Mouse (Mus musculus): ENCODE data around the gene Hsph1. TPM values are rescaled to one million over a fixed set of nuclear protein-coding genes. Genes with fewer than 3 reads are reported as not detected.

Hsph1 gene
- polyA plus RNA-seq, 1 experiment from 2014 or later: 86.0 TPM

GRCm38 (mm10) chr5:149648196-149648595 is 12.0 kb upstream of the Hsph1 start:
- no peak overlapping the region for H3K9ac ChIP-seq (ENCODE audit: low read length)
- 72% methylated on average over 4 of the region's 4 CpGs for WGBS
- H3K36me3 ChIP-seq (ENCODE audit: control insufficient read depth, insufficient read depth, low read length): no peaks in the 10 kb centered on the region
- DNase-seq (ENCODE audit: low spot score): no peak
- H3K27ac ChIP-seq (ENCODE audit: low read depth, low read length): no peak overlapping the region
- H3K4me3 ChIP-seq (ENCODE audit: low read depth, low read length): no peak overlapping the region
- no peak overlapping the region for H3K4me2 ChIP-seq (ENCODE audit: low read length)
- ATAC-seq: no peak
- no peaks in the 10 kb centered on the region for H3K9me3 ChIP-seq (replicated peaks; ENCODE audit: control insufficient read depth, low read length)
- H3K27me3 ChIP-seq (replicated peaks; ENCODE audit: control insufficient read depth, insufficient read depth, low read length): no peaks in the 10 kb centered on the region
- no peaks in the 10 kb centered on the region for H3K4me1 ChIP-seq (ENCODE audit: control insufficient read depth, insufficient read depth, low read length)

GRCm38 (mm10) chr5:149647367-149648115 is 11.4 kb upstream of the Hsph1 start:
- no peak for ATAC-seq
- Histone ChIP-seq H3K9ac (ENCODE audit: low read length) (no peak overlapping the region), H3K36me3 (ENCODE audit: control insufficient read depth, insufficient read depth, low read length) (no peaks in the 10 kb centered on the region), H3K27me3 (replicated peaks; ENCODE audit: control insufficient read depth, insufficient read depth, low read length) (no peaks in the 10 kb centered on the region), H3K9me3 (replicated peaks; ENCODE audit: control insufficient read depth, low read length) (no peaks in the 10 kb centered on the region), H3K27ac (ENCODE audit: low read depth, low read length) (no peak overlapping the region), H3K4me3 (ENCODE audit: low read depth, low read length) (no peak overlapping the region), H3K4me1 (ENCODE audit: control insufficient read depth, insufficient read depth, low read length) (no peaks in the 10 kb centered on the region), H3K4me2 (ENCODE audit: low read length) (no peak overlapping the region)
- 81% methylated on average over 8 of the region's 8 CpGs for WGBS
- peak; percentile 47 for DNase-seq (ENCODE audit: low spot score)

GRCm38 (mm10) chr5:149642783-149643509 is 6.8 kb upstream of the Hsph1 start:
- ATAC-seq: no peak
- WGBS: 84% methylated on average over 11 of the region's 11 CpGs

DNA sequence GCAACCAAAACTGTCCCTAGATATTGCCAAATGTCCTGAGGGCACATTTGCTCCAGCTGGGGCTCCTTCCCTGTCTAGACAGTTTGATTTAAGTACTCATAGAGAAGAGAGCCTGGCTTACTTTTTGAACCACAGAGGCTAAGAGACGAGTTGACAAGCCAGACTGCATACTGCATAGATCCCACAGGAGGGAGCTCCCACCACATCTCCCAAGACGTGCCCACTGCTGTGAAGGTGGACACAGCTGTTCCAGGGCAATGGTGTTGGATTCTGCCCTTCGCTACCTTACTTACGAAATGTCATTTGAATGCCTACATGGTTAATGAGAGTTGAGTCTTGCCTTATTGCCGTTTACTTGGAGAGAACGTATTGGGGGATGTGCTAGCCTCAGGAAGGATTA is 6.2 kb upstream of the Hsph1 start:
- DNase-seq (ENCODE audit: low spot score): no peak
- WGBS: 62% methylated on average over 6 of the region's 6 CpGs

More at GRCm38 (mm10) chr5:149642783-149643509, 6.8 kb upstream of the Hsph1 start:
- Histone ChIP-seq H3K27me3 (replicated peaks; ENCODE audit: control insufficient read depth, insufficient read depth, low read length) (no peaks in the 10 kb centered on the region), H3K4me2 (ENCODE audit: low read length) (no peak overlapping the region), H3K4me3 (ENCODE audit: low read depth, low read length) (no peak overlapping the region), H3K9ac (ENCODE audit: low read length) (no peak overlapping the region), H3K4me1 (ENCODE audit: control insufficient read depth, insufficient read depth, low read length) (no peaks in the 10 kb centered on the region), H3K9me3 (replicated peaks; ENCODE audit: control insufficient read depth, low read length) (no peaks in the 10 kb centered on the region), H3K27ac (ENCODE audit: low read depth, low read length) (no peak overlapping the region), H3K36me3 (ENCODE audit: control insufficient read depth, insufficient read depth, low read length) (no peaks in the 10 kb centered on the region)
- no peak for DNase-seq (ENCODE audit: low spot score)

DNA sequence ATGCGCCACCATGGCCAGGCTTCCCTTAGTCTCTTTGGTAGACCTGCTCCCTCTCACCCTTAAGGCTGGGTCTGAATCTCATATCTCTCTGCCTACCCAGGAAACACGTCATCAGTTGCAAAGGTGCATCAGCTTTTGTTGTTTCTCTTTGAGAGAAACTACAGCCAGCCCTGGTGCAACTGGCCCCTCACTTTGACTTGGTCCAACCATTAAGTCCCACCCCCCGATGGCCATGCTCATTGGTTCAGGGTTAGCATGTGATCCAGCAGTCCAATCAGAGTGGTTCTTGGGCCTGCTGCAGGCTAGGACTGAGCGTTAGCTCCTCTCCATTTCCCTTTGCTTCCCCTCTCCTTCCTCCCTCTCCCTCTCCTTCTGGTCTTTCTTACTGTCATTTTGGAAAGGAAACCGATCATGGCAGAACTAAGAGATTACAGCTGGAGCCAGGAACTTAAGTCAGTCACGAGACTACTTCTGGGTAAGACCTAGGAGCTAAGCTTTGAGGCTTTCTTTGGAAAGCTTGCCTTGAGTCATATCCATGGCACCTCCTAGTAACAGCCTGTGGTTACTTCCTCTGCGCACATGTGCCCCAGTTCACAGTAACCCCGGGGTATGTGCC is 5.2 kb upstream of the Hsph1 start:
- Histone ChIP-seq H3K4me1 (ENCODE audit: control insufficient read depth, insufficient read depth, low read length) (no peaks in the 10 kb centered on the region), H3K9ac (ENCODE audit: low read length) (no peak overlapping the region), H3K4me2 (ENCODE audit: low read length) (no peak overlapping the region), H3K36me3 (ENCODE audit: control insufficient read depth, insufficient read depth, low read length) (no peaks in the 10 kb centered on the region), H3K27ac (ENCODE audit: low read depth, low read length) (no peak overlapping the region), H3K9me3 (replicated peaks; ENCODE audit: control insufficient read depth, low read length) (no peaks in the 10 kb centered on the region), H3K4me3 (ENCODE audit: low read depth, low read length) (no peak overlapping the region), H3K27me3 (replicated peaks; ENCODE audit: control insufficient read depth, insufficient read depth, low read length) (no peaks in the 10 kb centered on the region)
- 91% methylated on average over 8 of the region's 8 CpGs for WGBS
- ATAC-seq (no peak), DNase-seq (ENCODE audit: low spot score) (no peak)

More for the DNA sequence above, 6.2 kb upstream of the Hsph1 start:
- Histone ChIP-seq H3K4me1 (ENCODE audit: control insufficient read depth, insufficient read depth, low read length) (no peaks in the 10 kb centered on the region), H3K27me3 (replicated peaks; ENCODE audit: control insufficient read depth, insufficient read depth, low read length) (no peaks in the 10 kb centered on the region), H3K9me3 (replicated peaks; ENCODE audit: control insufficient read depth, low read length) (no peaks in the 10 kb centered on the region), H3K9ac (ENCODE audit: low read length) (no peak overlapping the region), H3K27ac (ENCODE audit: low read depth, low read length) (no peak overlapping the region), H3K4me3 (ENCODE audit: low read depth, low read length) (no peak overlapping the region), H3K36me3 (ENCODE audit: control insufficient read depth, insufficient read depth, low read length) (no peaks in the 10 kb centered on the region), H3K4me2 (ENCODE audit: low read length) (no peak overlapping the region)
- ATAC-seq: no peak

DNA sequence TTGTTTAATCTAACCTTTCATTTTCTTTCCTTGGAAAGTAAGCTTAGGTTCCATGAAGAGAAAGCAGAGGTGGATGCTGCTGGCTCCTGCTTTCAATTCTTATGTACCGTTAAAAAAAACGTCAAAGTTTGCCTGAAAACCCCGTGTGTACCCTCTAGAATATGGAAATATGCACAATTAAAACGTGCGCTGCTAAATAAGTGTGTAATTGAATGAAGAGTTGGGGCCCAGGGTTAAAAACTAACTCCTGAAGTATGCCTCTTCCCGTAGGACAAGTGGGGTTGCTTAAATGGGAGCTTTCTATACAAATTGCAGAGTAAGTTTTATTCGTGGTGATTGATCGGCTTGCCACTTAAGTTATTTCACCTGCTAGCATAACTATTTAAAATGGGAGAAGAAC is 1.1 kb upstream of the Hsph1 start:
- Histone ChIP-seq H3K4me1 (ENCODE audit: control insufficient read depth, insufficient read depth, low read length) (peaks cover 12% of the 10 kb centered on the region), H3K4me2 (ENCODE audit: low read length) (peak overlapping the region; percentile 85), H3K9me3 (replicated peaks; ENCODE audit: control insufficient read depth, low read length) (no peaks in the 10 kb centered on the region), H3K27ac (ENCODE audit: low read depth, low read length) (no peak overlapping the region), H3K27me3 (replicated peaks; ENCODE audit: control insufficient read depth, insufficient read depth, low read length) (no peaks in the 10 kb centered on the region), H3K36me3 (ENCODE audit: control insufficient read depth, insufficient read depth, low read length) (peaks cover 16% of the 10 kb centered on the region; the same call in 1 of the 2 replicates), H3K4me3 (ENCODE audit: low read depth, low read length) (peak overlapping the region; percentile 70), H3K9ac (ENCODE audit: low read length) (peak overlapping the region; percentile 69)
- DNase-seq (ENCODE audit: low spot score): peak; percentile 37
- ATAC-seq: no peak
- WGBS: 44% methylated on average over 8 of the region's 8 CpGs

- peak overlapping the region; percentile 70 for H3K4me3 ChIP-seq (ENCODE audit: low read depth, low read length)
- no peak for ATAC-seq
- H3K27me3 ChIP-seq (replicated peaks; ENCODE audit: control insufficient read depth, insufficient read depth, low read length): no peaks in the 10 kb centered on the region
- peaks cover 33% of the 10 kb centered on the region for H3K36me3 ChIP-seq (ENCODE audit: control insufficient read depth, insufficient read depth, low read length)
- WGBS: under 1% methylated on average over 24 of the region's 24 CpGs
- peak overlapping the region; percentile 88 for H3K27ac ChIP-seq (ENCODE audit: low read depth, low read length)
- H3K4me1 ChIP-seq (ENCODE audit: control insufficient read depth, insufficient read depth, low read length): peaks cover 12% of the 10 kb centered on the region
- H3K4me2 ChIP-seq (ENCODE audit: low read length): peak overlapping the region; percentile 85
- DNase-seq (ENCODE audit: low spot score): peak; percentile 52
- no peaks in the 10 kb centered on the region for H3K9me3 ChIP-seq (replicated peaks; ENCODE audit: control insufficient read depth, low read length)
- H3K9ac ChIP-seq (ENCODE audit: low read length): peak overlapping the region; percentile 79
Observed at GRCm38 (mm10) chr5:149635556-149635955, 620 bp downstream of the Hsph1 start.

GRCm38 (mm10) chr5:149634409-149635035 is 1.7 kb downstream of the Hsph1 start:
- peak overlapping the region; percentile 79 for H3K9ac ChIP-seq (ENCODE audit: low read length)
- H3K4me3 ChIP-seq (ENCODE audit: low read depth, low read length): peak overlapping the region; percentile 70
- H3K27me3 ChIP-seq (replicated peaks; ENCODE audit: control insufficient read depth, insufficient read depth, low read length): no peaks in the 10 kb centered on the region
- H3K9me3 ChIP-seq (replicated peaks; ENCODE audit: control insufficient read depth, low read length): no peaks in the 10 kb centered on the region
- DNase-seq (ENCODE audit: low spot score) (no peak), ATAC-seq (no peak)
- H3K4me1 ChIP-seq (ENCODE audit: control insufficient read depth, insufficient read depth, low read length): peaks cover 12% of the 10 kb centered on the region
- H3K27ac ChIP-seq (ENCODE audit: low read depth, low read length): no peak overlapping the region
- peaks cover 44% of the 10 kb centered on the region for H3K36me3 ChIP-seq (ENCODE audit: control insufficient read depth, insufficient read depth, low read length)
- WGBS: 66% methylated on average over 11 of the region's 11 CpGs
- peak overlapping the region; percentile 85 for H3K4me2 ChIP-seq (ENCODE audit: low read length)

Measured in forebrain, embryonic 14.5 days (tissue).